Mouse (Mus musculus) bone marrow macrophage, adult 2 months (primary cell): ENCODE results near the gene Gm19426. TPM values are rescaled to one million over a fixed set of nuclear protein-coding genes. Genes with fewer than 3 reads are reported as not detected.

Source experiments
- H3K27ac ChIP-seq: 2 replicates; pipeline ENCODE4 v1.5.1; 2012; ENCODE audit warnings: low read depth, low read length; ENCODE audit not compliant: insufficient read depth
- H3K4me1 ChIP-seq: 2 replicates; pipeline ENCODE4 v1.6.1; 2012; ENCODE audit warnings: low read length; ENCODE audit not compliant: control insufficient read depth, insufficient read depth
- H3K4me3 ChIP-seq: 2 replicates; pipeline ENCODE4 v1.5.1; 2012; ENCODE audit warnings: mild to moderate bottlenecking, low read length, moderate library complexity; ENCODE audit not compliant: insufficient read depth
- CTCF ChIP-seq: IDR thresholded peaks from 2 replicates; pipeline ENCODE4 v1.5.1; 2012; ENCODE audit warnings: low read depth, mild to moderate bottlenecking, low read length, moderate library complexity
- POLR2A ChIP-seq: IDR thresholded peaks from 2 replicates; pipeline ENCODE4 v1.6.1; 2012; ENCODE audit warnings: mild to moderate bottlenecking, low read depth, low read length, borderline replicate concordance
- polyA plus RNA-seq: library from polyadenylated mRNA; stranded (reverse); fragments of >200 nt; gene quantifications from 2 replicates; pipeline ENCODE4 v1.2.4, GENCODE M21; 2012; ENCODE audit not compliant: missing spikeins, insufficient read depth, insufficient read length

Gene Gm19426
- polyA plus RNA-seq, 1 experiment: not detected

- TF ChIP-seq POLR2A (no peak), CTCF (no peak)
- no peak overlapping the region for H3K27ac ChIP-seq
- H3K4me1 ChIP-seq: peaks cover 9% of the 10 kb centered on the region
- peak overlapping the region; percentile 68 for H3K4me3 ChIP-seq
Measured at GRCm38 (mm10) chr2:84725770-84726169, 17.7 kb downstream of the Gm19426 start.

GRCm38 (mm10) chr2:84723856-84724255 is 19.6 kb downstream of the Gm19426 start:
- H3K4me1 ChIP-seq: peaks cover 9% of the 10 kb centered on the region
- TF ChIP-seq POLR2A: no peak
- TF ChIP-seq CTCF: no peak
- no peak overlapping the region for H3K27ac ChIP-seq

GRCm38 (mm10) chr2:84721182-84721581 is 22.3 kb downstream of the Gm19426 start:
- Histone ChIP-seq H3K4me1 (peaks cover 14% of the 10 kb centered on the region), H3K4me3 (no peak overlapping the region), H3K27ac (no peak overlapping the region)
- no peak for TF ChIP-seq CTCF
- no peak for TF ChIP-seq POLR2A

More at GRCm38 (mm10) chr2:84723856-84724255, 19.6 kb downstream of the Gm19426 start:
- H3K4me3 ChIP-seq: no peak overlapping the region

DNA sequence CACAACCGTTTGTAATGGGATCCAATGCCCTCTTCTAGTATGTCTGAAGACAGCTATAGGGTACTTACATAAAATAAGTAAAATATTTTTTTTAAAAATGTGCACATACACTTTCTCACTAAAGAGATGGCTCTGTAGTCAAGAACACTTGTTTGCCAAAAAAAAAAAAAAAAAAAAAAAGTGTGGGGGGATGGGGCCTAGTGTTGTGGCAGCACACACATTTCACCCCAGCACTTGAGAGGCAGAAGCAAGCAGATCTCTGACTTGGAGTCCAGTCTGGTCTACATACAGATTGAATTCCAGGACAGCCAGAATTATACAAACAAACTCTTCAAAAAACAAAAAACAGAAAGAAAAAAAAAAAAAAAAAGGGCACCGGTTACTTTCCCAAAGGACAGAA is 22.7 kb downstream of the Gm19426 start:
- no peak overlapping the region for H3K27ac ChIP-seq
- peaks cover 10% of the 10 kb centered on the region for H3K4me1 ChIP-seq
- TF ChIP-seq POLR2A (no peak), CTCF (no peak)

GRCm38 (mm10) chr2:84717357-84717756 is 26.1 kb downstream of the Gm19426 start:
- Histone ChIP-seq H3K4me3 (no peak overlapping the region), H3K4me1 (peaks cover 8% of the 10 kb centered on the region), H3K27ac (no peak overlapping the region)
- TF ChIP-seq POLR2A (no peak), CTCF (no peak)

More for the DNA sequence above, 22.7 kb downstream of the Gm19426 start:
- no peak overlapping the region for H3K4me3 ChIP-seq

DNA sequence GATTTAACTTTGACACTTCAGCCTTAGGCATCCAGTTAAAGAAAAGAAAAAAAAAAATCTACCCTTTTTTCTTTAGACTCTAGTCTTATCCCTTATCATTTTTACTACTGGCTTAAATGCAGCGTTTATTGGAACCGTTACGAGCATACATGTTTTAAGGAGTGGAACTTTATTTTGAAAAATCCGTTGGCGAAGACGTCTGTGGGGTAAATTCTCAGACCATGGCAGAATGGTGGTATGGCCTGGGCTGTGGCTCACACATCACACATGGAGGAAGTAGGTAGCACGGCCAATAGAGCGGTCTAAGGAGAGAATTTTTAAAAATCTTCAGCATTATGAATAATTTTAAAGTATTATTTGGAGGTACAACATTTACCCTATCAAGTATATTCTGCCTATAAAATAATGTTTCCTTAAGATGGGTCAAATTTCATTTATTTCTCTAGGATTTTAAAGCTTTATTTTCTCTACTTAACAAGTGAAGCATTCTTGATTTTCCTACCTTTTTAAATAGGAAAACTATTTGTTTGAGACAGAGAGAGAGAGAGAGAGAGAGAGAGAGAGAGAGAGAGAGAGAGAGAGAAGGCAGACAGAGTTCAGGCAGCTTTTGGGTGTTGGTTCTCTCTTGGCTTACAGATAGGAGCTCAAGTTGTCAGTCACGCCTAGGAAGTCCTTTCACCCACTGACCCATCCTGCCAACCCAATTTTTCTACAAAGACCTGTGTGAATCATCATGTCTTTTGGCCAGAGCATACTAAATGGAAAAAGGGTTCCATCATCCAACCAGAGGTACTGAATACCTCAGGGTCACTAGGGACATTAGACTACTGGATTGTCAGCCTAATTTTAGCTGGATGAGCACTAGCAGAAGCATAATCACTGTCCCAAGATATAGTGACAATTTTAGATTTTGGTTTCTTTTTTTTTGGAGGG is 26.8 kb downstream of the Gm19426 start:
- TF ChIP-seq POLR2A (no peak), CTCF (no peak)
- H3K4me3 ChIP-seq: peak overlapping the region; percentile 84
- peaks cover 8% of the 10 kb centered on the region for H3K4me1 ChIP-seq
- H3K27ac ChIP-seq: peak overlapping the region; percentile 66

DNA sequence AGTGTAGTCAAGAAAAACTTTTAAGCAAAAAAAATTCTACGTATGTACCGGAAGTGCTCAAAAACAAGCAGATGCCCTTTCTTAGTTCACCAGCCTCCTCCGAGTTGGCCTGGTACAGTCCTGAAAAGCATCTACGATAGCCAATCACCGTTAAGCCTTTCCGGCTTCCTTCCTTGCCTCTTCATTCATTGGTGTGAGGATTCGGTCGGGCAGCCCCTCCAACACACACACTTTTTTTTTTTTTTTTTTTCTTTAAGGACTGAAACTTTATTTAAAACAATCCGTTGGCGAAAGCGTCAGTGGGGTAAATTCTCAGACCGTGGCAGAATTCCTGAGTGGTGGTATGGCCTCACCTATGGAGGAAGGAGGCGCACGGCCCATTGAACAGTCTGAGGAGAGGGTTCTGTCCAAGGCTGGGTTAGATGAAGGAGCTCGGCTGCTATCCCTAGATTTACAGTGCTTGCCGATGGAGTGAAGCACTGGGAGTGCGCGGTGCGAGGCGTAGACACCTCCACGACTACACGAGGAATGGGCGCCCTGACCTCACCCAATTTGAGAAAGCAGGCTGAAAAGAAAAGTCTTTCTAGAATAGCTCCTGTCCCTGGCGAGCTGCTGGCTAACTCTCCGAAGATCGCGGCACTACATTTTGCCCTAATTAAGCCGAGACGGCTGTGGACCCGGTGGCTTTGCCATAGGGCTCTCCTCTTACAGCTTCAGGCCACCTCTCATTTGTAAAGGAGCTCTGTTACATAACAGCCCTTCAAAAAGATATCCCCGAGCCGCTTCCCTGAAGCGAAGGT is 27.7 kb downstream of the Gm19426 start:
- no peak for TF ChIP-seq POLR2A
- no peak for TF ChIP-seq CTCF
- peaks cover 8% of the 10 kb centered on the region for H3K4me1 ChIP-seq
- H3K27ac ChIP-seq: peak overlapping the region; percentile 74
- H3K4me3 ChIP-seq: peak overlapping the region; percentile 84

- TF ChIP-seq POLR2A (no peak), CTCF (no peak)
- H3K27ac ChIP-seq: peak within 1 kb of the TSS; percentile 86
- H3K4me3 ChIP-seq: peak within 1 kb of the TSS; percentile 84
- peaks cover 8% of the 10 kb centered on the region for H3K4me1 ChIP-seq
Measured at GRCm38 (mm10) chr2:84714811-84715561, 28.5 kb downstream of the Gm19426 start, which contains the start of gene Zdhhc5. Gene Zdhhc5, minus strand, starts transcription at chr2:84715180.

DNA sequence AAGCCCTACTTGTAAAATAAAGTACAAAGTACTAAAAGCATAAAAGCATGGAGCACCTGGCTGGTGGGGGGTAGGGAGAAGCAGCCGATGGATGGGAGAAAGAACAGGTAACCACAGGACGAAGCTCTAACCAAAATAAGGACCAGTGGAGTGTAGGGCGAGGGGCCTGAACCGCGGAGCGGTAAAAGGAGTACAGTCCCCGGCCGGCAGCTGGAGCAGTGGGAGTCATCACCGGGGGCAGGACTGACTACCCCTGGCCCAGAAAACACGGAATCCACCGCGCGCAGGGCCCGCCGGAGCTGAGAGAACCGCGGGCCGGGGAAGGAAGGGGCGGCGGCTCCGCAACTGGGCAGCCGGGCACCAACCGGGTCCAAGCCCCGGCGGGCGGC is 29.0 kb downstream of the Gm19426 start:
- peak overlapping the region; percentile 86 for H3K27ac ChIP-seq

More for the DNA sequence above, 29.0 kb downstream of the Gm19426 start:
- Histone ChIP-seq H3K4me1 (peaks cover 8% of the 10 kb centered on the region), H3K4me3 (peak overlapping the region; percentile 84)
- no peak for TF ChIP-seq POLR2A
